Mouse (Mus musculus): ENCODE measurements around the gene Mmp1b. TPM values are rescaled to one million over a fixed set of nuclear protein-coding genes. Genes with fewer than 3 reads are reported as not detected.
"Not testable (repeated sequence)": the region's sequence is repeated elsewhere in the genome, so short reads cannot be mapped to it uniquely, and the experiment has no call there.

Gene Mmp1b
- polyA plus RNA-seq (2015; fragmentation: Nextera tagmentation; extraction: Ambion mirVana), result not detected in 2 replicates

DNA sequence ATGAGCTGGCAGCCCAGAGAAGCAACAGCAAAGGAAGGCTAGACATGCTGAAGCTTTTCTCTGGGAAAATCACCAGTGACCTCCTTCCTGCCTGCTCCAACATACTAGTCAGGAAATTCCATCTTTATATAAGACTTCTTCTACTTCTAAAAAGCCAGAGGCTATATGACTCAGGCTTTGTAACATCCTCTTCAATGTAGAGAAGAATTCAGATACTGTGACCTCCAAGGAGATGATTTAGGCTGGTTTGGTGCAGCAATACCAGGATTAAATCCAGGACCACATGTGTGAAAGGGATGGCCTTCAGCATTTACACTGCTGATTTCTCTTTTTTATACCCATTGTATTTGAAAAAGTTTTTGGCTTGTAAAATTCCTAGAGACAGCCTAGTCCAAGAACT, at the start of gene Mmp1b:
Gene Mmp1b, minus strand, starts transcription at position 101 of the 400 bp plus-strand sequence.
- H3K27me3 ChIP-seq (ENCODE audit: control insufficient read depth, insufficient read depth, low read depth, low read length), result no peaks in the 10 kb centered on the region
- H3K4me1 ChIP-seq (replicated peaks; ENCODE audit: control insufficient read depth, insufficient read depth, low read length), result no peaks in the 10 kb centered on the region
- ATAC-seq (ENCODE audit: low read depth), result no peak
- no peak within 1 kb of the TSS for H3K4me3 ChIP-seq (ENCODE audit: low read length)
- no peak within 1 kb of the TSS for H3K4me2 ChIP-seq (ENCODE audit: low read depth, low read length)
- H3K36me3 ChIP-seq (ENCODE audit: control insufficient read depth, insufficient read depth, low read length), result no peaks in the 10 kb centered on the region
- no peak within 1 kb of the TSS for H3K9ac ChIP-seq (ENCODE audit: low read length)
- H3K27ac ChIP-seq (ENCODE audit: low read length), result no peak within 1 kb of the TSS
- H3K9me3 ChIP-seq (ENCODE audit: control insufficient read depth, low read length), result no peaks in the 10 kb centered on the region

DNA sequence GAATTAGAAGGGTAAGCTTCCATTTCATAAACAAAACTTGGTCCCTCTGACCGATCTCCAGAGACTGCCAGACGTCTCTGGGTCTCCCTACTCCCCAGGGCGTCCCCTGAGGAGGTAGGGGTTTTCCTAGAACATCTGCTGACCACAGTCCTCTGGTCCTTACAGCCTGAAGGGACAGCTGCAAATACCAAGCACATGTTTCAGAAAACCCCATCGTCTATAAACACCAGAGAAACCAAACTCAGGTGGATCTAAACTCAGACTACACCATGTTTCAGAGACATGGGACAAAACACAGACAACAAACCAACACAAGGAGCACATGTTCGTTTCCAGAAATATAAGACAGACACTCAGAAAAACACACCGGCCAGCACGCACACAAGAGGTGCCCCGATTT, 8.7 kb upstream of the Mmp1b start:
- ATAC-seq (ENCODE audit: low read depth); H3K4me2 ChIP-seq (ENCODE audit: low read depth, low read length); H3K36me3 ChIP-seq (ENCODE audit: control insufficient read depth, insufficient read depth, low read length); H3K4me3 ChIP-seq (ENCODE audit: low read length); H3K27ac ChIP-seq (ENCODE audit: low read length); H3K9me3 ChIP-seq (ENCODE audit: control insufficient read depth, low read length); H3K4me1 ChIP-seq (replicated peaks; ENCODE audit: control insufficient read depth, insufficient read depth, low read length); H3K27me3 ChIP-seq (ENCODE audit: control insufficient read depth, insufficient read depth, low read depth, low read length); H3K9ac ChIP-seq (ENCODE audit: low read length): not testable (repeated sequence)
- WGBS, result 81% methylated on average over 8 of the region's 8 CpGs

DNA sequence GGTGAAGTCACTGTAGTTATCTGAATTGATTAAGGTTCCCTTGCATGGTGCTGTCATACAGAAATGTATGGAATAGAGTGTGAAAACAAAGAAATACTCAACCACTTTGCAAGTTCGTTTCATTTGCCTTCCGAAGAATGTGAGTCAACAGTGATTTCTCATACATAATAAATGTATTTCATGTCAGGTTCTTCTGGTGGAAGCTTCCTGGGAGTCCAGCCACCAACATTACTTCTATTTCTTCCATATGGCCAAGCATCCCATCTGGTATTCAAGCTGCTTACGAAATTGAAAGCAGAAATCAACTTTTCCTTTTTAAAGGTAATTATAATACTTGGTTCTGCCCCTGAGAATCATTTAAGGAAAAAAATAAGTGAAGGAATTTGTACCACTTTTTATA, 33.3 kb downstream of the Mmp1b start:
- Histone ChIP-seq H3K4me3 (ENCODE audit: low read length) (no peak overlapping the region), H3K27me3 (ENCODE audit: control insufficient read depth, insufficient read depth, low read depth, low read length) (no peaks in the 10 kb centered on the region), H3K9me3 (ENCODE audit: control insufficient read depth, low read length) (no peaks in the 10 kb centered on the region), H3K27ac (ENCODE audit: low read length) (no peak overlapping the region), H3K36me3 (ENCODE audit: control insufficient read depth, insufficient read depth, low read length) (no peaks in the 10 kb centered on the region), H3K9ac (ENCODE audit: low read length) (no peak overlapping the region), H3K4me1 (replicated peaks; ENCODE audit: control insufficient read depth, insufficient read depth, low read length) (no peaks in the 10 kb centered on the region), H3K4me2 (ENCODE audit: low read depth, low read length) (no peak overlapping the region)
- WGBS, result 69% methylated on average over 3 of the region's 3 CpGs
- no peak for ATAC-seq (ENCODE audit: low read depth)

DNA sequence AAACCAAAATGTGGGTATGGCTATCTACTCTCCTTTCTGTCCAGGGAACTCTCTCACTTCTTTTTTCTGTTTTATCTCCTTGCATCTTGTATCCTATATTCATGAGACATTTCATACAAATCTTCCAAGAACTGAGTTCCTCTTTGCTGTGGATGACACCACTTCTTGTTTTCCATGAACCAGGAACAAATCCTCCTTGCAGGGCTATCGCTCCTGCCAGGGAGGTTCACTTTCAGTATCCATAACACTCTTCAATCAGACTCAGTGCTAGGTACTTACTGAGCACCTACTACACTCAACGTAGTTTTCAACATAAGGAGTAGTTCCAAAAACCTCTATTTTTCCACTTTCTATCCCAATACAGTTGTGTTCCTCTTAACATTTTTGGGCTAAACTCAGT, 42.3 kb downstream of the Mmp1b start:
- ATAC-seq (ENCODE audit: low read depth), result no peak
- Histone ChIP-seq H3K27me3 (ENCODE audit: control insufficient read depth, insufficient read depth, low read depth, low read length) (no peaks in the 10 kb centered on the region), H3K4me3 (ENCODE audit: low read length) (no peak overlapping the region), H3K9ac (ENCODE audit: low read length) (no peak overlapping the region), H3K36me3 (ENCODE audit: control insufficient read depth, insufficient read depth, low read length) (no peaks in the 10 kb centered on the region), H3K4me2 (ENCODE audit: low read depth, low read length) (no peak overlapping the region), H3K9me3 (ENCODE audit: control insufficient read depth, low read length) (no peaks in the 10 kb centered on the region), H3K4me1 (replicated peaks; ENCODE audit: control insufficient read depth, insufficient read depth, low read length) (no peaks in the 10 kb centered on the region), H3K27ac (ENCODE audit: low read length) (no peak overlapping the region)
- WGBS, result 81% methylated on average over 2 of the region's 2 CpGs

DNA sequence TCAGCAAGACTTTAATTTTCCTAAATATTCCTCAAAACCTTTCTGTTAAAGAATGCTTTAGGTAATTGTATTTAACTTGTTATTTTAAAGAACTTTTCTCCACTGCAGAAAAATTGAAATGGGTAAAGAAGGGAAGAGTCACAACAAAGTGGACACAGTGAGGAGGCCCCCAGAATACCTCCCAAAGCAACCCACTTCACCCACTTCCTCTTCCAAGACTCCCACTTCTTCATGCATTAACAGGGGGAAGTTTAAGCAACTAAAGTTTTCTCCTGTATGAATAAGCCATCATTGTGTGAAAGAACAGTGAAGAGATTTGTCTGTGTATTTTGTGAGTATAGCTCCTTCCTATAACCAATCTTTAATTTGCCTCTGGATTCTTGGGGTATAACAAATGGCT, 43.7 kb downstream of the Mmp1b start, which contains the start of gene Mmp12:
Gene Mmp12, plus strand, starts transcription at position 275 of the 400 bp plus-strand sequence.
- Histone ChIP-seq H3K4me2 (ENCODE audit: low read depth, low read length) (no peak within 1 kb of the TSS), H3K36me3 (ENCODE audit: control insufficient read depth, insufficient read depth, low read length) (no peaks in the 10 kb centered on the region), H3K4me3 (ENCODE audit: low read length) (no peak within 1 kb of the TSS), H3K27ac (ENCODE audit: low read length) (no peak within 1 kb of the TSS), H3K4me1 (replicated peaks; ENCODE audit: control insufficient read depth, insufficient read depth, low read length) (no peaks in the 10 kb centered on the region), H3K27me3 (ENCODE audit: control insufficient read depth, insufficient read depth, low read depth, low read length) (no peaks in the 10 kb centered on the region), H3K9ac (ENCODE audit: low read length) (no peak within 1 kb of the TSS), H3K9me3 (ENCODE audit: control insufficient read depth, low read length) (no peaks in the 10 kb centered on the region)
- ATAC-seq (ENCODE audit: low read depth), result no peak

DNA sequence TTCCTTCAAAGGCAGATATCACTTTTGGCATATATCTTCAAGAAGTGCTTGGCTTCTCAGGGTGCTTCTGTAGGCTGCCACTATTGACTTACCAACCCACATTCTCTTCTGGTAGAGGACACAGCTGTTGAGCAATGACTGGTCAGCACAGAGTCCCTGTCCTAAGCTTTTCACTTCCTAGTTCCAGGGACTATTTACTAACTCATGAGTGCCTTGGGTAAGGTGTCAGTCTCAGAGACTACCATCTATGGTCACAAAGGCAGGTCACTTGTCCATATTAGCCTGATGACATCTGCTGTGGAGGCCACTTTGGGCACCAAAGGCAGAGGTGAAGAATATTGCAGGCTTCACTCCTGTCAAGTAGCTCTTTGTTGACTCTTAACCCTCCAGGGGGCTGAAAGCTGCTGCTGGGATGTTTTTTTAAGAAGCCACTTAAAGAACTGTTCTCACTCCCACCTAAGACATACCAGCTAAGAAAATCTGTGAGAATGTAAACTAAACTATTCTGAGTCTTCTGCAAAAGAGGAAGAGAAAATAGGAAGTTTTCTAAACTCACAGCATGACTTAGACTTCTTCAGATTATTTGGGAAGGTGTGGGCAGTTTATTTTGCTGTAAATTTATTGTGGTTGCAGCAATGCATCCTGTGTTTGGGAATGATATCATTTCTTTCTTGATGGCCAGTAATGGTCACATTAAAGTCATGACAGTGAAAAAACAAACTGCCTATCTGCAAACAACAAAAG, 50.9 kb downstream of the Mmp1b start:
- no peaks in the 10 kb centered on the region for H3K36me3 ChIP-seq (ENCODE audit: control insufficient read depth, insufficient read depth, low read length)
- ATAC-seq (ENCODE audit: low read depth), result no peak
- H3K9ac ChIP-seq (ENCODE audit: low read length), result no peak overlapping the region
- no peak overlapping the region for H3K4me2 ChIP-seq (ENCODE audit: low read depth, low read length)
- H3K27me3 ChIP-seq (ENCODE audit: control insufficient read depth, insufficient read depth, low read depth, low read length), result no peaks in the 10 kb centered on the region
- H3K9me3 ChIP-seq (ENCODE audit: control insufficient read depth, low read length), result no peaks in the 10 kb centered on the region
- H3K4me1 ChIP-seq (replicated peaks; ENCODE audit: control insufficient read depth, insufficient read depth, low read length), result no peaks in the 10 kb centered on the region
- no peak overlapping the region for H3K27ac ChIP-seq (ENCODE audit: low read length)
- no peak overlapping the region for H3K4me3 ChIP-seq (ENCODE audit: low read length)

DNA sequence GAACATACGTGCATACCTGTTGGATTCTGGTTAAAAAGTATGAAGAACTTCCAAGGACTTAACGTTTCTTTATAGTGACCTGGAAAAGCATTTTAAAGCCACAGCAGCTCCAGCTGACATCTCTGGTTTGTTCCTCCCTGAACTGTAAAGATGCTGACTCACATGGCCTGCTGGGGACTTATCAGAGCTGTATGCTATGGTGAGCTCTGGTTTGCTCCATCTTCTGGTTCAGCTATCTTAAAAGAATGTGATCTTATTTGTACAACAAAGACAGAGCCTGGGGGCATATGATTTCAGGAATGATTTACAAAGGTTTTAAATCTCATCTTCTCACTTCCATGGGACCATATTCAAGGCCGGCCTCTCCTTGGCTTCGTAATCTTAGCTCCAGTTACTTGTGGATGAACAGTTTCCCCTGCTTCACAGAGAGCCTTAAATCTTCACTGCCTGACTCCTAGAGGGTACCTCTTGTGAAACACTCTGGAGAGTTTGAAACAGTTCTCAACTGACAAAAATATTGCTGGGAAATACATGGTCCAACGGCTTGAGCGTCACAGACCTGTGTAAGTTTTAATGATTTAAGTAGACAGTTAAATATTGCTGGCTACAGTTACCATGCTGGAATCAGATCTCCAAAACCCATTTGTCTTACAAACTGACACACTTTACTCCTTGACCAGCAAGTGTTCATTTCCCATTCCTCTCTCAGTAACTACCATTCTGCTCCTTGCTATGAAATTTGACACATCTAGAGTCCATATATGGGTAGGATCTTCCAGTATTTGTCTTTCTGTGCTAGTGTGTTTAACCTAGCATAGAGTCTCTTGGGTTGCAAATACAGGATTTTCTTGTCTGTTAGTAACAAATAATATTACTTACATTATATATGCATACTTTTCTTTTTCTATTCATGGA, 51.8 kb downstream of the Mmp1b start:
- H3K36me3 ChIP-seq (ENCODE audit: control insufficient read depth, insufficient read depth, low read length), result no peaks in the 10 kb centered on the region
- H3K4me3 ChIP-seq (ENCODE audit: low read length), result no peak overlapping the region
- WGBS, result 84% methylated on average over 5 of the region's 6 CpGs
- no peaks in the 10 kb centered on the region for H3K4me1 ChIP-seq (replicated peaks; ENCODE audit: control insufficient read depth, insufficient read depth, low read length)
- no peaks in the 10 kb centered on the region for H3K9me3 ChIP-seq (ENCODE audit: control insufficient read depth, low read length)
- no peak overlapping the region for H3K9ac ChIP-seq (ENCODE audit: low read length)
- no peak for ATAC-seq (ENCODE audit: low read depth)
- H3K27me3 ChIP-seq (ENCODE audit: control insufficient read depth, insufficient read depth, low read depth, low read length), result no peaks in the 10 kb centered on the region
- H3K27ac ChIP-seq (ENCODE audit: low read length), result no peak overlapping the region
- no peak overlapping the region for H3K4me2 ChIP-seq (ENCODE audit: low read depth, low read length)

DNA sequence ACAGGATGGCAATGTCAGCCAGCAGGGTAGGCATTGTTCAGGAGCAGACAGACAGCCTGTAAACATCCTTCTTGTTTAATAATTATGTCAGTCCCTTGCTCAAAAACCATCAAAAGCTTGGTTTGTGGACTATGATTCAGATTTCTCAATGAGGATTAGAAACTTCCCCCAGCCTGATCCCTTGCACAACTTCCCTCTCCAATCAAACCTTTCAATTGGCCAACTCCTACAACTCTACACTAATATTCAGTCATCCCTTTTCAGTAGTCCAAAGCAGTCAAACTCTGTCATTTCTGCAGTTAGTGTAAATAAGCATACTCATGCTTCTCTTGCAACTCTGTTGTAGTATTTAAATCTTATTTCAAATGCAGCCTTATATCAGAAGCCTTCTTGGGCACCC, 56.0 kb downstream of the Mmp1b start:
- H3K4me3 ChIP-seq (ENCODE audit: low read length), result no peak overlapping the region
- no peaks in the 10 kb centered on the region for H3K36me3 ChIP-seq (ENCODE audit: control insufficient read depth, insufficient read depth, low read length)
- H3K9ac ChIP-seq (ENCODE audit: low read length), result no peak overlapping the region
- no peaks in the 10 kb centered on the region for H3K9me3 ChIP-seq (ENCODE audit: control insufficient read depth, low read length)
- no peak for ATAC-seq (ENCODE audit: low read depth)
- no peaks in the 10 kb centered on the region for H3K4me1 ChIP-seq (replicated peaks; ENCODE audit: control insufficient read depth, insufficient read depth, low read length)
- H3K27me3 ChIP-seq (ENCODE audit: control insufficient read depth, insufficient read depth, low read depth, low read length), result no peaks in the 10 kb centered on the region
- no peak overlapping the region for H3K27ac ChIP-seq (ENCODE audit: low read length)
- H3K4me2 ChIP-seq (ENCODE audit: low read depth, low read length), result no peak overlapping the region
